ENCODE assay signal across 28 mouse cellular contexts in genomic region chr7:25614831-25615705, GRCm38 (mm10). TPM values are rescaled to one million over a fixed set of nuclear protein-coding genes. Genes with fewer than 3 reads are reported as not detected.
A peak's percentile ranks its signal among the peaks of the same experiment; 100 is the strongest.
DNase-seq lines count a peak whose midpoint lies in the region; ATAC-seq and TF ChIP-seq lines count a peak whose summit lies in the region.
"Had no signal": no experiment of that assay in that cellular context is flagged by ENCODE, and none has a peak within 500 bp of the region (broad histone marks: within the 10 kb centered on the region; RNA-seq: fewer than 3 reads in every experiment).

No protein-coding gene starts in this region.

- no peak overlapping the region for H3K4me2 ChIP-seq in kidney, embryonic 16.5 days (replicated peaks; ENCODE audit: low read depth, low read length)
- peak overlapping the region; percentile 64 for H3K4me2 ChIP-seq in intestine, postnatal 0 days (replicated peaks; ENCODE audit: low read depth)
- H3K4me2 ChIP-seq: heart, embryonic 11.5 days; liver, embryonic 15.5 days; lung, embryonic 15.5 days; neural tube, embryonic 12.5 days had no signal

- no peaks in the 10 kb centered on the region for H3K36me3 ChIP-seq in heart, adult 2 months (ENCODE audit: control insufficient read depth, insufficient read depth, low read length)
- H3K36me3 ChIP-seq in kidney, embryonic 16.5 days (ENCODE audit: insufficient read depth, low read length): no peaks in the 10 kb centered on the region
- H3K36me3 ChIP-seq in intestine, postnatal 0 days (ENCODE audit: control insufficient read depth, insufficient read depth): no peaks in the 10 kb centered on the region
- no peaks in the 10 kb centered on the region for H3K36me3 ChIP-seq in small intestine, adult 2 months (ENCODE audit: control insufficient read depth, insufficient read depth, low read length)
- H3K36me3 ChIP-seq: limb, embryonic 10.5 days; liver, embryonic 15.5 days; lung, embryonic 15.5 days; neural tube, embryonic 12.5 days had no signal

- H3K9ac ChIP-seq in heart, adult 2 months (ENCODE audit: low read depth, low read length): no peak overlapping the region
- H3K9ac ChIP-seq in kidney, embryonic 16.5 days (replicated peaks; ENCODE audit: low read length): no peak overlapping the region
- H3K9ac ChIP-seq in intestine, postnatal 0 days (ENCODE audit: low read depth, low read length): peak overlapping the region; percentile 50
- H3K9ac ChIP-seq: liver, embryonic 15.5 days; lung, embryonic 15.5 days; neural tube, embryonic 12.5 days had no signal

- TF ChIP-seq CTCF in heart, adult 2 months (IDR thresholded peaks at IDR 0.05): no peak
- TF ChIP-seq CTCF in intestine, postnatal 0 days (IDR thresholded peaks at IDR 0.05; ENCODE audit: low read depth): no peak
- TF ChIP-seq CTCF in small intestine, adult 2 months (IDR thresholded peaks at IDR 0.05; ENCODE audit: extremely low read depth, insufficient read length, insufficient replicate concordance, low read depth, low read length): no peak

- TF ChIP-seq EP300 in heart, adult 2 months (IDR thresholded peaks at IDR 0.05; ENCODE audit: insufficient read depth, low read depth, low read length): no peak

- intact Hi-C loops in heart, adult 2 months (cut with DNase I): loop anchor here (5.0 kb wide), 1 partner anchor 393 kb away; the partner anchor contains the start of genes Dedd2 and Zfp526

- H3K79me2 ChIP-seq in heart, adult 2 months (replicated peaks; ENCODE audit: control insufficient read depth, insufficient read depth, low read length): no peaks in the 10 kb centered on the region

- no peak overlapping the region for H3K27ac ChIP-seq in heart, adult 2 months
- H3K27ac ChIP-seq in kidney, embryonic 16.5 days (ENCODE audit: low read length): no peak overlapping the region
- peak overlapping the region; percentile 95 for H3K27ac ChIP-seq in intestine, postnatal 0 days (ENCODE audit: low read depth, low read length)
- H3K27ac ChIP-seq in small intestine, adult 2 months (ENCODE audit: insufficient read depth, low read depth, low read length): peak overlapping the region; percentile 98
- H3K27ac ChIP-seq: limb, embryonic 10.5 days; liver, embryonic 15.5 days; lung, embryonic 15.5 days; neural tube, embryonic 12.5 days had no signal

- H3K27me3 ChIP-seq in heart, adult 2 months (ENCODE audit: control insufficient read depth, insufficient read depth, low read length): no peaks in the 10 kb centered on the region
- H3K27me3 ChIP-seq in kidney, embryonic 16.5 days (ENCODE audit: insufficient read depth, low read length): no peaks in the 10 kb centered on the region
- no peaks in the 10 kb centered on the region for H3K27me3 ChIP-seq in intestine, postnatal 0 days (replicated peaks; ENCODE audit: control insufficient read depth, insufficient read depth, low read length)
- no peaks in the 10 kb centered on the region for H3K27me3 ChIP-seq in small intestine, adult 2 months (ENCODE audit: control insufficient read depth, insufficient read depth, low read length)
- H3K27me3 ChIP-seq: liver, embryonic 15.5 days; lung, embryonic 15.5 days; neural tube, embryonic 12.5 days had no signal

- WGBS in heart, adult 2 months: 66% methylated on average over 21 of the region's 21 CpGs
- 73% methylated on average over 21 of the region's 21 CpGs for WGBS in kidney, embryonic 16.5 days
- WGBS in intestine, postnatal 0 days: 56% methylated on average over 21 of the region's 21 CpGs
- WGBS in small intestine, adult 2 months: 50% methylated on average over 21 of the region's 21 CpGs

- peak; percentile 88 for DNase-seq in heart, adult 11 months
- no peak for DNase-seq in heart, adult 2 months
- DNase-seq in kidney, adult 9 months: peak; percentile 74
- DNase-seq in layer of hippocampus, adult 9-11 months: no peak
- DNase-seq: adrenal gland, adult 2 months; cerebellum, adult 11 months; liver; midbrain, embryonic 14.5 days; retina, postnatal 1 day; right cerebral cortex, postnatal 25 days; thymus, adult 2 months; thymus, postnatal 4 days had no signal

- no peak for TF ChIP-seq POLR2A in heart, adult 2 months (IDR thresholded peaks at IDR 0.05; ENCODE audit: insufficient read depth, low read depth, low read length)
- peak; percentile 28; the same call in 1 of the 2 replicates for TF ChIP-seq POLR2A in small intestine, adult 2 months (IDR thresholded peaks at IDR 0.05; ENCODE audit: low read depth, low read length)

- H3K4me3 ChIP-seq in heart, adult 2 months: no peak overlapping the region
- H3K4me3 ChIP-seq in kidney, embryonic 16.5 days (ENCODE audit: low read length): no peak overlapping the region
- peak overlapping the region; percentile 31 for H3K4me3 ChIP-seq in intestine, postnatal 0 days (ENCODE audit: low read depth, low read length)
- H3K4me3 ChIP-seq in small intestine, adult 2 months (ENCODE audit: low read depth, low read length): peak overlapping the region; percentile 69
- H3K4me3 ChIP-seq: limb, embryonic 10.5 days; liver, embryonic 15.5 days; lung, embryonic 15.5 days; neural tube, embryonic 12.5 days had no signal

- ATAC-seq in kidney, embryonic 16.5 days (ENCODE audit: low FRiP score, low TSS enrichment): no peak
- peak; percentile 21 for ATAC-seq in intestine, postnatal 0 days
- ATAC-seq: forebrain, embryonic 16.5 days had no signal

- no peaks in the 10 kb centered on the region for H3K9me3 ChIP-seq in kidney, embryonic 16.5 days (ENCODE audit: low read length)
- no peaks in the 10 kb centered on the region for H3K9me3 ChIP-seq in intestine, postnatal 0 days (ENCODE audit: control insufficient read depth)
- H3K9me3 ChIP-seq: limb, embryonic 10.5 days; liver, embryonic 15.5 days; lung, embryonic 15.5 days; neural tube, embryonic 12.5 days had no signal

- H3K4me1 ChIP-seq in heart, adult 2 months (ENCODE audit: control insufficient read depth, insufficient read depth, low read length): peaks cover 1% of the 10 kb centered on the region; the same call in 1 of the 2 replicates
- H3K4me1 ChIP-seq in kidney, embryonic 16.5 days (ENCODE audit: insufficient read depth, low read length): peaks cover 7% of the 10 kb centered on the region; the same call in 1 of the 2 replicates
- peaks cover 6% of the 10 kb centered on the region for H3K4me1 ChIP-seq in intestine, postnatal 0 days (replicated peaks; ENCODE audit: control insufficient read depth, insufficient read depth, low read length)
- H3K4me1 ChIP-seq in small intestine, adult 2 months (ENCODE audit: control insufficient read depth, insufficient read depth, insufficient read length, low read length): peaks cover 27% of the 10 kb centered on the region

RNA-seq across cellular contexts. Expression of gene Erich4, which starts 0.6 kb away (rescaled TPM):
- total RNA-seq in heart, adult 2 months (2021): under 1 TPM in 1 of 2 experiments, not detected in 1; 0.47 TPM
- not detected in 2 replicates for polyA plus RNA-seq in heart, adult 2 months (2012; rRNA removed)
- polyA plus RNA-seq in kidney, embryonic 16.5 days (2015; fragmentation: Nextera tagmentation; extraction: Ambion mirVana): 4.5 and 5.5 TPM in 2 replicates
- polyA plus RNA-seq in intestine, postnatal 0 days (2015; fragmentation: Nextera tagmentation; extraction: Ambion mirVana): 117 and 135 TPM in 2 replicates
- 12.6 and 36.8 TPM in 2 replicates for polyA plus RNA-seq in small intestine, adult 2 months (2012; rRNA removed)
- total RNA-seq: adrenal gland, adult 2 months; common myeloid progenitor, adult 5-6 weeks; gastrocnemius, postnatal 4 days; megakaryocyte-erythroid progenitor cell, adult 5-6 weeks; MEL had no signal
- polyA plus RNA-seq: adrenal gland, adult 2 months; C2C12; heart, embryonic 11.5 days; hindbrain, embryonic 11.5 days; limb, embryonic 10.5 days; lung, embryonic 15.5 days; midbrain, embryonic 14.5 days; neural tube, embryonic 12.5 days; stomach, embryonic 14.5 days; thymus, adult 2 months had no signal

RNA-seq across cellular contexts. Expression of gene Dmac2, which starts 4.1 kb away (rescaled TPM):
- 10 to 100 TPM; 52.2 to 61.8 TPM for total RNA-seq in heart, adult 2 months (2021)
- polyA plus RNA-seq in heart, adult 2 months (2012; rRNA removed): 83.8 and 85.2 TPM in 2 replicates
- 61.8 and 64.7 TPM in 2 replicates for polyA plus RNA-seq in kidney, embryonic 16.5 days (2015; fragmentation: Nextera tagmentation; extraction: Ambion mirVana)
- 29.0 and 32.6 TPM in 2 replicates for polyA plus RNA-seq in intestine, postnatal 0 days (2015; fragmentation: Nextera tagmentation; extraction: Ambion mirVana)
- 47.3 and 74.8 TPM in 2 replicates for polyA plus RNA-seq in small intestine, adult 2 months (2012; rRNA removed)

RNA-seq across cellular contexts. Expression of gene B3gnt8, which starts 11.4 kb away (rescaled TPM):
- total RNA-seq in heart, adult 2 months (2021): 1 to 10 TPM; 2.3 to 3.8 TPM
- polyA plus RNA-seq in heart, adult 2 months (2012; rRNA removed): 4.7 and 6.4 TPM in 2 replicates
- polyA plus RNA-seq in kidney, embryonic 16.5 days (2015; fragmentation: Nextera tagmentation; extraction: Ambion mirVana): 14.2 and 15.0 TPM in 2 replicates
- polyA plus RNA-seq in intestine, postnatal 0 days (2015; fragmentation: Nextera tagmentation; extraction: Ambion mirVana): 3.4 and 3.5 TPM in 2 replicates
- polyA plus RNA-seq in small intestine, adult 2 months (2012; rRNA removed): 4.7 and 8.2 TPM in 2 replicates

RNA-seq across cellular contexts. Expression of gene Bckdha, which starts 43.7 kb away (rescaled TPM):
- total RNA-seq in heart, adult 2 months (2021): 100 to 1,000 TPM; 225 to 312 TPM
- 490 and 545 TPM in 2 replicates for polyA plus RNA-seq in heart, adult 2 months (2012; rRNA removed)
- polyA plus RNA-seq in kidney, embryonic 16.5 days (2015; fragmentation: Nextera tagmentation; extraction: Ambion mirVana): 90.3 and 91.7 TPM in 2 replicates
- polyA plus RNA-seq in intestine, postnatal 0 days (2015; fragmentation: Nextera tagmentation; extraction: Ambion mirVana): 39.8 and 44.3 TPM in 2 replicates
- 75.8 and 98.5 TPM in 2 replicates for polyA plus RNA-seq in small intestine, adult 2 months (2012; rRNA removed)

RNA-seq across cellular contexts. Expression of gene Exosc5, which starts 43.9 kb away (rescaled TPM):
- 10 to 100 TPM; 16.6 to 20.5 TPM for total RNA-seq in heart, adult 2 months (2021)
- polyA plus RNA-seq in heart, adult 2 months (2012; rRNA removed): 21.0 and 23.5 TPM in 2 replicates
- 90.0 and 92.6 TPM in 2 replicates for polyA plus RNA-seq in kidney, embryonic 16.5 days (2015; fragmentation: Nextera tagmentation; extraction: Ambion mirVana)
- polyA plus RNA-seq in intestine, postnatal 0 days (2015; fragmentation: Nextera tagmentation; extraction: Ambion mirVana): 50.4 and 52.7 TPM in 2 replicates
- 31.7 and 64.7 TPM in 2 replicates for polyA plus RNA-seq in small intestine, adult 2 months (2012; rRNA removed)

Comparison
In these comparisons a context has a peak if more than half of its experiments do, and no peak if none do; other contexts are left out.
1. DNase-seq: peak in heart, adult 11 months (single experiment) and kidney, adult 9 months (single experiment); none in heart, adult 2 months (0 of 2) and layer of hippocampus, adult 9-11 months (single experiment).
2. H3K27ac ChIP-seq: peak in intestine, postnatal 0 days (single experiment) and small intestine, adult 2 months (single experiment); none in heart, adult 2 months (single experiment) and kidney, embryonic 16.5 days (single experiment).
3. H3K4me3 ChIP-seq: peak in intestine, postnatal 0 days (single experiment) and small intestine, adult 2 months (single experiment); none in heart, adult 2 months (single experiment) and kidney, embryonic 16.5 days (single experiment).